Mouse (Mus musculus) G1E (cell line): ENCODE results near the gene Pms2. TPM values are rescaled to one million over a fixed set of nuclear protein-coding genes. Genes with fewer than 3 reads are reported as not detected.

Source experiments
- ATAC-seq: 2 replicates; pipeline ENCODE4 v1.8.0; 2016; ENCODE audit warnings: mild to moderate bottlenecking; ENCODE audit not compliant: insufficient number of reproducible peaks, poor library complexity, low FRiP score, severe bottlenecking; ENCODE audit errors: extremely low read depth
- DNase-seq: peaks from one replicate; pipeline ENCODE4 v3.0.0; 2012; ENCODE audit warnings: low spot score
- H3K27me3 ChIP-seq: 2 replicates; pipeline ENCODE4 v1.6.1; 2012; ENCODE audit warnings: mild to moderate bottlenecking, low read length, inconsistent platforms; ENCODE audit not compliant: insufficient read depth
- H3K36me3 ChIP-seq: replicated peaks from 2 replicates; pipeline ENCODE3; 2012; ENCODE audit warnings: mild to moderate bottlenecking, inconsistent platforms
- H3K4me1 ChIP-seq: 2 replicates; pipeline ENCODE4 v1.6.1; 2012; ENCODE audit warnings: low read depth, low read length, inconsistent platforms, mixed read lengths; ENCODE audit not compliant: insufficient read depth
- H3K4me3 ChIP-seq: 2 replicates; pipeline ENCODE4 v1.5.1; 2012; ENCODE audit warnings: low read depth, mild to moderate bottlenecking, inconsistent platforms, low read length, moderate library complexity, mixed read lengths
- H3K9me3 ChIP-seq: replicated peaks from 2 replicates; pipeline ENCODE4 v1.6.1; 2012; ENCODE audit warnings: inconsistent platforms
- CTCF ChIP-seq: IDR thresholded peaks from 2 replicates; pipeline ENCODE4 v1.5.1; 2012; ENCODE audit warnings: low read depth, low read length, inconsistent platforms, mixed read lengths
- GATA1 ChIP-seq: IDR thresholded peaks from 2 replicates; pipeline ENCODE4 v1.6.1; 2012; ENCODE audit warnings: borderline replicate concordance, low read length, inconsistent platforms, mixed read lengths
- GATA2 ChIP-seq: IDR thresholded peaks from 2 replicates; pipeline ENCODE4 v1.6.1; 2012; ENCODE audit warnings: low read depth, low read length, inconsistent platforms, borderline replicate concordance
- POLR2AphosphoS5 ChIP-seq: IDR thresholded peaks from 2 replicates; pipeline ENCODE4 v1.6.1; 2012; ENCODE audit warnings: low read depth, low read length, inconsistent platforms; ENCODE audit not compliant: insufficient replicate concordance
- TAL1 ChIP-seq: conservative IDR thresholded peaks from 2 replicates; pipeline ENCODE4 v1.6.1; 2012; ENCODE audit warnings: low read depth, low read length, inconsistent platforms, mixed read lengths
- polyA plus RNA-seq: library from polyadenylated mRNA; stranded (reverse); fragments of >175 nt; gene quantifications from 2 replicates; pipeline ENCODE4 v1.2.3, GENCODE M21; 2012
- total RNA-seq, 2 experiments: library from RNA; stranded (forward) in 1 of 2; stranded (reverse) in 1 of 2; fragments of 200-1000 nt in 1 of 2; fragments of >200 nt in 1 of 2; fragmentation: Nextera tagmentation in 1 of 2; gene quantifications; 2 replicates each; pipeline ENCODE4 v1.2.3; 2014 to 2017

Pms2 gene
- 42.8 and 46.9 TPM in 2 replicates for total RNA-seq (2014; fragmentation: Nextera tagmentation)
- total RNA-seq (2017), result 33.3 and 36.4 TPM in 2 replicates
- 0.85 and 2.3 TPM in 2 replicates for polyA plus RNA-seq

- H3K27me3 ChIP-seq, result no peaks in the 10 kb centered on the region
- peak; percentile 98 for DNase-seq
- H3K4me3 ChIP-seq, result peak within 1 kb of the TSS; percentile 82
- peaks cover 57% of the 10 kb centered on the region for H3K36me3 ChIP-seq
- peak; percentile 97 for ATAC-seq
- H3K9me3 ChIP-seq, result no peaks in the 10 kb centered on the region
- TF ChIP-seq TAL1 (no peak), GATA1 (no peak), GATA2 (no peak), CTCF (no peak), POLR2AphosphoS5 (no peak)
- peaks cover 46% of the 10 kb centered on the region for H3K4me1 ChIP-seq
Measured at GRCm38 (mm10) chr5:143909417-143910400, at the start of gene Pms2, which contains the start of gene Aimp2. TSS of gene Pms2 (plus strand) at chr5:143909964. TSS of gene Aimp2 (minus strand) at chr5:143909847.

- no peak overlapping the region for H3K4me3 ChIP-seq
- no peak for ATAC-seq
- DNase-seq, result no peak
- no peak for TF ChIP-seq GATA1
- no peaks in the 10 kb centered on the region for H3K27me3 ChIP-seq
- peaks cover 12% of the 10 kb centered on the region; the same call in 1 of the 2 replicates for H3K4me1 ChIP-seq
- no peaks in the 10 kb centered on the region for H3K9me3 ChIP-seq
- peaks cover 51% of the 10 kb centered on the region for H3K36me3 ChIP-seq
Measured at GRCm38 (mm10) chr5:143871547-143872169, 38.1 kb upstream of the Pms2 start.

- no peak for ATAC-seq
- no peaks in the 10 kb centered on the region for H3K9me3 ChIP-seq
- H3K4me3 ChIP-seq, result no peak overlapping the region
- DNase-seq, result no peak
- H3K36me3 ChIP-seq, result peaks cover 80% of the 10 kb centered on the region
- TF ChIP-seq CTCF (no peak), GATA1 (no peak), GATA2 (no peak), POLR2AphosphoS5 (no peak), TAL1 (no peak)
- peaks cover 12% of the 10 kb centered on the region; the same call in 1 of the 2 replicates for H3K4me1 ChIP-seq
- no peaks in the 10 kb centered on the region for H3K27me3 ChIP-seq
Measured at GRCm38 (mm10) chr5:143874571-143874970, 35.2 kb upstream of the Pms2 start.

- ATAC-seq (no peak), DNase-seq (no peak)
- H3K9me3 ChIP-seq, result peaks cover 8% of the 10 kb centered on the region
- TF ChIP-seq POLR2AphosphoS5, result no peak
- no peak for TF ChIP-seq GATA2
- no peak for TF ChIP-seq GATA1
- no peak for TF ChIP-seq TAL1
- TF ChIP-seq CTCF, result no peak
- no peaks in the 10 kb centered on the region for H3K4me1 ChIP-seq
- H3K36me3 ChIP-seq, result peaks cover 99% of the 10 kb centered on the region
- no peaks in the 10 kb centered on the region for H3K27me3 ChIP-seq
- H3K4me3 ChIP-seq, result no peak overlapping the region
Measured at GRCm38 (mm10) chr5:143885274-143885673, 24.5 kb upstream of the Pms2 start.

GRCm38 (mm10) chr5:143890741-143891140, 19.0 kb upstream of the Pms2 start:
- Histone ChIP-seq H3K4me1 (peaks cover 38% of the 10 kb centered on the region), H3K36me3 (peaks cover 92% of the 10 kb centered on the region), H3K9me3 (peaks cover 4% of the 10 kb centered on the region), H3K27me3 (no peaks in the 10 kb centered on the region), H3K4me3 (no peak overlapping the region)
- TF ChIP-seq POLR2AphosphoS5 (no peak), CTCF (no peak), TAL1 (no peak)
- DNase-seq (no peak), ATAC-seq (no peak)

GRCm38 (mm10) chr5:143892255-143892886, 17.4 kb upstream of the Pms2 start:
- H3K27me3 ChIP-seq, result no peaks in the 10 kb centered on the region
- TF ChIP-seq TAL1, result no peak
- no peak for TF ChIP-seq CTCF
- TF ChIP-seq GATA2, result no peak
- TF ChIP-seq GATA1, result no peak
- no peak for TF ChIP-seq POLR2AphosphoS5
- no peak overlapping the region; the same call in 1 of the 2 replicates for H3K4me3 ChIP-seq
- H3K9me3 ChIP-seq, result no peaks in the 10 kb centered on the region
- ATAC-seq, result no peak
- peaks cover 90% of the 10 kb centered on the region for H3K36me3 ChIP-seq
- DNase-seq, result no peak
- peaks cover 38% of the 10 kb centered on the region for H3K4me1 ChIP-seq
